Mouse (Mus musculus): ENCODE measurements around the gene Krtap19-1.
A peak's percentile ranks its signal among the peaks of the same experiment; 100 is the strongest.

Gene Krtap19-1

DNA sequence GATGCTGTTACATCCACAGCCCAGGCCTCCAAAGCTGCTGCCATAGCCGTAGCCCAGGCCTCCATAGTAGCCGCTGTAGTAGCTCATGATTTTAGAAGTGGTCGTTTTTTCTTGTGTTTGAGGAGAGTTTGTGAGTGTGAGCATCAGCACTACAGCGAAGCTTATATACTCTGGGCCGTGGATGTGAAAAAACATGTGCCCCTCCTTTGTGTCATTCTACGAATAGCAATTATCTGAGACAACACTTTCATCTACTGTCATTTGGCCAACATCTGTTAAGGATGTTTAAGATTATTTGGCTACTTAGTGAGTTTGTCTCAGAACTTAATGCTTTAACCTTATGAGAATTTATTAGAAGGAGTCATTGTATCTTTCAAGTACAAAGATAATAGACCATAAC, at the start of gene Krtap19-1:
Krtap19-1 (minus strand) TSS at position 101 of the 400 bp plus-strand sequence.
- DNase-seq (ENCODE audit: low read depth), result no peak

DNA sequence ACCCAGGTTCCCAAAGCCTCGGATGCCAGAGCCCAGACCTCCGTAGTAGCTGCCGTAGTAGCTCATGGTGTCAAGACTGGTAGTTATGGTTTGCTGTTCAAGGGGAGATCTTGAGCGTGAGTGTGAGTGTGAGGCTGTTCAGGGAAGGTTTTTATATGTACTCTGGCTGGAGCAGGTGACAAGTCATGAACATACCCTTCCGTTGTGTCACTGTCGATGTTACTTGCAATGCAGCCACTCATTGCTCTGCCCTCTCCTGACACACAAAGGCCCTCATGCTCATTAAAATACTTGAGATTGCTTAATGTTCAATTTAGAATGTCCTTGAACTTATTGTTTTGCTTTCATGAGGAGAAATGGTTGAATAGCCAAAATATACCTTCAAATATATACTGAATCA, 27.1 kb upstream of the Krtap19-1 start, which contains the start of gene Krtap19-5:
Krtap19-5 (minus strand) TSS at position 101 of the 400 bp plus-strand sequence.
- DNase-seq (ENCODE audit: low read depth), result no peak

DNA sequence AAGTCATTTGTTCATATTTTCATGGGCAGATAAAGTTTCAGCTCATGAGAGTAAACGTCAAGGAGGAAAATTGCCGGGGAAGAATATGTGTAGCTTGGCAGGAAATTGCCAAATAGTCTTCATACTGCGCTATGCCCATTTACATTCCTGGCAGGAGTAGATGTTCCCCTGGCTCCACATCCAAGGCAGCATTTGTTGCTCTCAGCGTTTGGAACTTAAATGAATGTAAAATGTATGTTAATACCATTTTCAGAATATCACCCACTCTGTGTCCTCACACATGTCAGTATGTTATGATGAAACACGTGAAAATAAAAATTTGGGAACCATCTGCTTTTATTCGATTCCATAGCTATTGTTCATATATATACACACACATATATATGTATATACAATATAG, 17.7 kb upstream of the Krtap19-1 start:
- no peak for DNase-seq (ENCODE audit: low read depth)

DNA sequence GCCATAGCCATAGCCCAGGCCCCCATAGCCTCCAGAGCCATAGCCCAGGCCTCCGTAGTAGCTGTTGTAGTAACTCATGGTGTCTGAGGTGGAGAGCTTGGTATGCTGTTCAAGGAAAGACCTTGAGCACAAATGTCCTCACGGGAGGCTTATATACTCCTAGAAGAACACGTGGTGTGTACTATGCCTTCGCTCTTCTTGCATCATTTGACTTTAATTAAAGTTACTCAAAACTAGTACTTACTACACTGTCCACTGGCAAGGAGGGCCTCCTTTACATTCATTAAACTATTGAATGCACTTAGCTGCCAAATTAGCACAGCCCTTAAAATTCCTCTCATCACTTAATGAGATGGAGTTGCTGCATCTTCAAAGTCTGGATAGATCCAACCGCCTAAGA, 15.8 kb upstream of the Krtap19-1 start, which contains the start of gene Krtap19-4:
Krtap19-4 (minus strand) TSS at position 101 of the 400 bp plus-strand sequence.
- no peak for DNase-seq (ENCODE audit: low read depth)

DNA sequence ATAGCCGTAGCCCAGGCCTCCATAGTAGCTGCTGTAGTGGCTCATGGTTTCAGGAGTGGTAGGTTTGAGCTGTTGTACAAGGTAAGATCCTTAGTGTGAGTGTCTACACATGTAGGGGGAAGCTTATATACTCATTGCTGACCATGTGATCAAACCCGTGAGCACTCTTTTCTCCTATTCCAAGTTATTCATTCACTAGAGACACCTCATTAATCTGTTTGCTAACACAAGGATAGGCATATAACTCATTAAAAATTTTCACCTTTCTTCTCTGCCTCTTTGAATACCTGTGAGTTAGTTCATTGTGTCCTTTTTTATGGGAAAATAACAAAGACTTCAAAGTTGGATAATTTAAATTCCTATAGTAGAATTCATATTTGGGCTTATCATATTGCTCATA, 8.7 kb upstream of the Krtap19-1 start, which contains the start of gene Krtap19-3:
Krtap19-3 (minus strand) TSS at position 101 of the 400 bp plus-strand sequence.
- no peak for DNase-seq (ENCODE audit: low read depth)

DNA sequence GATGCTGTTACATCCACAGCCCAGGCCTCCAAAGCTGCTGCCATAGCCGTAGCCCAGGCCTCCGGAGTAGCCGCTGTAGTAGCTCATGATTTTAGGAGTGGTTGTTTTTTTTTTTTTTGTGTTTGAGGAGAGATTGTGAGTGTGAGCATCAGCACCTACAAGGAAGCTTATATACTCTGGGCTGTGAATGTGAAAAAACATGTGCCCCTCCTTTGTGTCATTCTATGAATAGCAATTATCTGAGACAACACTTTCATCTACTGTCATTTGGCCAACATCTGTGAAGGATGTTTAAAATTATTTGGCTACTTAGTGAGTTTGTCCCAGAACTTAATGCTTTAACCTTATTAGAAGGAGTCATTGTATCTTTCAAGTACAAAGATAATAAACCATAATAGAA, 5.0 kb upstream of the Krtap19-1 start, which contains the start of gene Krtap19-2:
Krtap19-2 (minus strand) TSS at position 101 of the 400 bp plus-strand sequence.
- DNase-seq (ENCODE audit: low read depth), result no peak

DNA sequence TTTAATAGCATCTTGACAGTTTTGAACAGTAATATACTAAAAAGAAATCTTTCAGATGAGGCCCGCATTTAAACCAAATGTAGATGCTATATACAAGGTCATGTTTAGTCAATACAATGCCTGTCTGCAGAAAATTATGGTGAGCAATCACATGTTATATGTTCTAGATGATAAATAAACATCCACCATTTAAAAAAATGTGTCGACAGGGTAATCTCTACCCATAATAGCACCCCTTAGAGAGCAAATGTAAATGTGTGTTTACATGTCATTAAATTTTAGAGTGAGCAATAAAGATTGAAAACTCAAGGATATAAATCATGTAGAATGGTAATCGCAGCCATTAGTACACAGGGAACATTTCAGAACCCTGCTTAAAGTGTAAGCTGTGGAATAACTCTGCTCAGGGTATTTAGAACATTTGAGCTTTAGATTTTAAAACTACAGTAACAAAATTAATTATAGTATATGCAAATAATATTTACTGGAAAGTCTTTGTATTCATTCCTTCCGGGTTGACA, 4.3 kb downstream of the Krtap19-1 start:
- no peak for DNase-seq (ENCODE audit: low read depth)

DNA sequence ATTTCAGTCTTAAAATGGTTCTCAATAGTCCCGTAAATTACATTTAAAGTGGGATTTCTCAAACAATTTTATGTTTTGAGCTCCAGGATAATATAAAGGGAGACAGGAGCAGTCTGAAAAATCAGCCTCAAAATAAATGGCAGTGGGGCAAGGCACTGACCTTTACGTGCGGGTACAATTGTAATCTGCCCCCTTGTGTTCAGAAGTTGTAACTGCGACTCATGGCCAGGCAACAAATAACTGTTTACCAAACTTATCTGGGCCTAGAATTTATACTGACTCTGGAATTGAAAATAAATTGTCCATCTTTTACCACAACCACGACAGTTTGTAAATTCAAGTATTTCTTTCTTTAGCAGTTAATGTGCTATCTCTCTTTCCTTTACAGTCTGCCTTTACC, 17.8 kb downstream of the Krtap19-1 start:
- peak; percentile 42 for DNase-seq (ENCODE audit: low read depth)

DNA sequence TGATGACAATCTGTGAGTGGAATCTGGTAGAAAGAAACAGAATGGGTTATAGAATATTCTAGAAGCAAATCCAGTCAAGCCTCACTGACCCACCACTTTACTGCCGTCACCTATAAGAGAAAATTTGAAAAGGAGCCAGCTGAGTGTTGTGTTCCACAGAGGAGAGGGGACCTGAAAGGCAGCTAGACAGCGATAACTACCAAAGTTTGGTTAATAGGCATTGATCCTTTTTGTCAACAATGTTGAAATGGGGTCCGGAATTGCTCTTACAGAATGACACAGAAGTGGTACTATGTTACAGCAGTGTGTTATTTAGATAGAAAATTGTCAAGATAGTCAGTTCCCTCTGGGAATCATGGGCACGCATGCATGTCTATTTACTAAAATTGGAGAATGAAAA, 20.7 kb downstream of the Krtap19-1 start:
- DNase-seq (ENCODE audit: low read depth), result no peak

DNA sequence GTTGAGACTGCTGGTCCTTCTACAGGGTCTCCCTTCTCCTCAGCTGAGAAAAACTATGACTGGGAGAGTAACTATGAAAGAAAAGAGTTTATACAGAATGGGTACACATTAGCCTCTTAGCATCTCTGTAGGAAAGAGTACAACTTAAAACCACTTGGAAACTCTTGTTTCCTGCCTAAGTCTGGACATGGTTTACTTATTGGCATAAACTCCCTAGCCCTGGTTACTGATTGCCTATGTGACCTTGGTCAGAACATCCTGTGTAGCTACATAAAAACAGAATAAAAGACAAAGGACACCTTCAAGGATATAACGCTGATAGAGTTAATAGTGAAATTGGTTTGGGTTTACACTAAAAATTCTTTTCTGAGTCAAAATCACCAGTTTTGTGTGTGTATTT, 21.8 kb downstream of the Krtap19-1 start:
- DNase-seq (ENCODE audit: low read depth), result no peak

DNA sequence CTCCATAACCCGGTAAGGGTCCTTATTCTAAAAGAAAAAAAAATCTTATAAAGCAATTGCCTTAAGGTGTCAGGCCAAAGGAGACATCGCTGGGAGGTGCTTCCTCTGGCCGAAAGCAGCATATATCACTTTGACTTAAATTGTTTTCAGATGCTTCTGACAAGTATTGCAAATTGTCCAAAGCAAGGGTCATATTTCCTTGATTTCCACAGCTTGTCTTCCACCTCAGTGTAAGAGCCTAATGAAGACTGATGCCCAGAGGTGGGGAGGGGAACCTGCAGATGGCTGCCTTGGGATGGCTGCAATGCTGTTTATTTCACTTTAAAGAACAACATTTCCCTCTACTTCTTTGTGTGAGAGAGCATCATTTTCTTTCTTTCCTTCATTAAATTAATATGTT, 42.2 kb downstream of the Krtap19-1 start:
- no peak for DNase-seq (ENCODE audit: low read depth)

DNA sequence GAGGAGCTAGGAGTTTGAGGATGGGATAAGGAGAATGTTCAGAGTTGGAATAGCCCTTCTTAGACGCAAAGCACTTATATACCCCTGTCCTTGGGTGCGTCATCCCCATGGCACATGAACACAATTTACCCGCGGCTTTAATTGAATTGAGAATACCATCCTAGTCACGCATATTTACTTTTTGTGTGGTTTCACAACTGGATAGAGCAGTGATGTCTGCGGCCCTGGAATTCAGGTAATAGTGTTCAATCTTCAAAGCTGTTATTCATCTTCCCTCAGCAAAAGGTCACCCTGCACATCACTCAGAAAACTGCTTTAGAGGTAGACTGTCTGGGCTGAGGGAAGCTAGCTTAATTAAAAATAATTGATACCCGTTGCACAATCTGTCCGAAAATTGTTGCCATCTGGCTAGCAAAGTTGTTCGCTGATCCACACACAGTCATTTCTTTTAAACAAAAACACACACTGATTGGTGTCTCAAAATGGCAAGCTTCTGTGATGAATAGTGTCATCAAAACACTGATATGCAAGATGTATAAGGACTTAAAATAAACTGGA, 43.0 kb downstream of the Krtap19-1 start, which contains the start of gene Krtap14:
Krtap14 (minus strand) TSS at position 51 of the 558 bp plus-strand sequence.
- no peak for DNase-seq (ENCODE audit: low read depth)

DNA sequence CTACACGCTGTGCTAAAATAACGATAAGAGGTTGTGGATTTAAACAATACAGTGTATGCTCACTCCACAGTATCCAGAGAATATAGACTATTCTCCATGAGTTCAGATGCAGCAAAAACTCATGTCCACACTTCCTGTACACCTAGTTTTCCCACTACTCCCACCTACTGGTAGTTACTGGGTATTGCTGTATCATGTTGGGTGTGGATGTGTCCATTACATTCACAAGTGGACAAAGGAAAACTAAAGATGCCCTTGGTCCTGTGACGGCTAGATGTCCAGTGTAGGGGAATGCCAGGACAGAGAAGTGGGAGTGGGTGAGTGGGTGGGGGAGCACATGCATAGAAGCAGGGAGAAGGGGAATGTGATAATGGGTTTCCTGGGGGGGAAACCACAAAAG, 45.5 kb downstream of the Krtap19-1 start:
- peak; percentile 69 for DNase-seq (ENCODE audit: low read depth)

DNA sequence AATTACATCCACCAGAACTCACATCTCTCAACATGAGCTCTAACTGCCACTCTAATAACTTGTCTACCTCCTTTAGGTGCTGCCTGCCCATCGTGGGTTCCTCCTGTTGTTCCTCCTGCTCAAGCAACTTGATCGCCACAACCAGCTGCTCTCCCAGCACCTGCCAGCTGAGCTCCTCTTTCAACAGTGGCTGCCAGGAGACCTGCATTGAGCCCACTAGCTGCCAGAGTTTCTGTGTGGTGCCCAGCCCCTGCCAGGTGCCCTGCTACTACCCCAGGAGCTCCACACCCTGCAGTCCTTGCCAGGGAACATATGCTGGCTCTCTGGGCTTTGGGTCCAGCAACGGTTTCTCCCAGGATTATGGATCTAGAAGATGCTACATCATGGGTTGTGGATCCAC, 49.1 kb downstream of the Krtap19-1 start, which contains the start of gene Krtap15:
Krtap15 (plus strand) TSS at position 150 of the 400 bp plus-strand sequence.
- DNase-seq (ENCODE audit: low read depth), result no peak
